Mouse (Mus musculus): Measurements from ENCODE around the gene Rcor1.

GRCm38 (mm10) chr12:111032839-111033238 is 6.3 kb upstream of the Rcor1 start:
- TF ChIP-seq POLR2A (IDR thresholded peaks at IDR 0.05; ENCODE audit: borderline replicate concordance, low read depth, low read length) (no peak), CTCF (IDR thresholded peaks at IDR 0.05; ENCODE audit: low read depth, low read length) (no peak)
